Mouse (Mus musculus): ENCODE measurements around the gene Rpgr. TPM values are rescaled to one million over a fixed set of nuclear protein-coding genes. Genes with fewer than 3 reads are reported as not detected.

Rpgr gene
- polyA plus RNA-seq, 1 experiment from 2014 or later = 28.4 TPM

- H3K4me1 ChIP-seq = no peaks in the 10 kb centered on the region
- WGBS = 76% methylated on average over 3 of the region's 3 CpGs
- no peak overlapping the region for H3K27ac ChIP-seq
- H3K9me3 ChIP-seq = no peaks in the 10 kb centered on the region
- H3K4me3 ChIP-seq = no peak overlapping the region
- no peak for DNase-seq (ENCODE audit: extremely low spot score, low spot score)
- no peaks in the 10 kb centered on the region for H3K36me3 ChIP-seq (replicated peaks)
- H3K27me3 ChIP-seq (ENCODE audit: poor library complexity, severe bottlenecking) = no peaks in the 10 kb centered on the region
Measured at GRCm38 (mm10) chrX:10152390-10152789, 64.3 kb downstream of the Rpgr start.

GRCm38 (mm10) chrX:10117065-10117719 is 99.5 kb downstream of the Rpgr start, which contains the start of gene Srpx:
TSS of gene Srpx (minus strand) at chrX:10117709.
- Histone ChIP-seq H3K4me1 (peaks cover 10% of the 10 kb centered on the region), H3K4me3 (peak within 1 kb of the TSS; percentile 46), H3K9me3 (no peaks in the 10 kb centered on the region), H3K27me3 (ENCODE audit: poor library complexity, severe bottlenecking) (peaks cover 32% of the 10 kb centered on the region), H3K36me3 (replicated peaks) (no peaks in the 10 kb centered on the region), H3K27ac (peak within 1 kb of the TSS; percentile 75)
- WGBS = 23% methylated on average over 19 of the region's 19 CpGs
- peak; percentile 15 for DNase-seq (ENCODE audit: extremely low spot score, low spot score)

GRCm38 (mm10) chrX:10115780-10116179 is 100.9 kb downstream of the Rpgr start:
- Histone ChIP-seq H3K27ac (no peak overlapping the region), H3K4me3 (no peak overlapping the region), H3K9me3 (no peaks in the 10 kb centered on the region), H3K36me3 (replicated peaks) (no peaks in the 10 kb centered on the region), H3K4me1 (peaks cover 10% of the 10 kb centered on the region), H3K27me3 (ENCODE audit: poor library complexity, severe bottlenecking) (peaks cover 32% of the 10 kb centered on the region)
- 46% methylated on average over 3 of the region's 3 CpGs for WGBS
- DNase-seq (ENCODE audit: extremely low spot score, low spot score) = no peak

- Histone ChIP-seq H3K27ac (no peak overlapping the region), H3K4me3 (no peak overlapping the region), H3K27me3 (ENCODE audit: poor library complexity, severe bottlenecking) (0 out of 2 replicates have a peak, but pooled peaks cover 6% of the 10 kb centered on the region), H3K36me3 (replicated peaks) (no peaks in the 10 kb centered on the region), H3K9me3 (no peaks in the 10 kb centered on the region), H3K4me1 (no peaks in the 10 kb centered on the region)
- 71% methylated on average over 1 of the region's 1 CpGs for WGBS
- DNase-seq (ENCODE audit: extremely low spot score, low spot score) = no peak
Measured at GRCm38 (mm10) chrX:10110736-10111135, 106.0 kb downstream of the Rpgr start.

GRCm38 (mm10) chrX:10108558-10108957 is 108.2 kb downstream of the Rpgr start:
- H3K4me3 ChIP-seq = no peak overlapping the region
- no peaks in the 10 kb centered on the region for H3K27me3 ChIP-seq (ENCODE audit: poor library complexity, severe bottlenecking)
- no peaks in the 10 kb centered on the region for H3K36me3 ChIP-seq (replicated peaks)
- H3K9me3 ChIP-seq = no peaks in the 10 kb centered on the region
- WGBS = 78% methylated on average over 4 of the region's 4 CpGs
- DNase-seq (ENCODE audit: extremely low spot score, low spot score) = no peak
- H3K4me1 ChIP-seq = no peaks in the 10 kb centered on the region
- H3K27ac ChIP-seq = no peak overlapping the region

GRCm38 (mm10) chrX:10105475-10105874 is 111.2 kb downstream of the Rpgr start:
- H3K36me3 ChIP-seq (replicated peaks) = no peaks in the 10 kb centered on the region
- no peaks in the 10 kb centered on the region for H3K4me1 ChIP-seq
- no peak overlapping the region for H3K27ac ChIP-seq
- no peak overlapping the region for H3K4me3 ChIP-seq
- no peaks in the 10 kb centered on the region for H3K27me3 ChIP-seq (ENCODE audit: poor library complexity, severe bottlenecking)
- WGBS = 71% methylated on average over 5 of the region's 5 CpGs
- DNase-seq (ENCODE audit: extremely low spot score, low spot score) = no peak
- H3K9me3 ChIP-seq = no peaks in the 10 kb centered on the region

GRCm38 (mm10) chrX:10102739-10103138 is 114.0 kb downstream of the Rpgr start:
- no peaks in the 10 kb centered on the region for H3K4me1 ChIP-seq
- no peak for DNase-seq (ENCODE audit: extremely low spot score, low spot score)
- H3K27me3 ChIP-seq (ENCODE audit: poor library complexity, severe bottlenecking) = no peaks in the 10 kb centered on the region
- no peaks in the 10 kb centered on the region for H3K9me3 ChIP-seq
- H3K27ac ChIP-seq = no peak overlapping the region
- no peak overlapping the region for H3K4me3 ChIP-seq
- H3K36me3 ChIP-seq (replicated peaks) = no peaks in the 10 kb centered on the region
- 84% methylated on average over 1 of the region's 1 CpGs for WGBS

GRCm38 (mm10) chrX:10095797-10096196 is 120.9 kb downstream of the Rpgr start:
- H3K27ac ChIP-seq = no peak overlapping the region
- 82% methylated on average over 3 of the region's 3 CpGs for WGBS
- peaks cover 4% of the 10 kb centered on the region for H3K4me1 ChIP-seq

GRCm38 (mm10) chrX:10080385-10080784 is 136.3 kb downstream of the Rpgr start:
- H3K9me3 ChIP-seq = no peaks in the 10 kb centered on the region
- H3K27ac ChIP-seq = no peak overlapping the region
- H3K4me1 ChIP-seq = no peaks in the 10 kb centered on the region
- H3K4me3 ChIP-seq = no peak overlapping the region
- H3K36me3 ChIP-seq (replicated peaks) = no peaks in the 10 kb centered on the region
- no peaks in the 10 kb centered on the region for H3K27me3 ChIP-seq (ENCODE audit: poor library complexity, severe bottlenecking)
- 59% methylated on average over 3 of the region's 3 CpGs for WGBS
- no peak for DNase-seq (ENCODE audit: extremely low spot score, low spot score)

More at GRCm38 (mm10) chrX:10095797-10096196, 120.9 kb downstream of the Rpgr start:
- DNase-seq (ENCODE audit: extremely low spot score, low spot score) = no peak
- Histone ChIP-seq H3K36me3 (replicated peaks) (no peaks in the 10 kb centered on the region), H3K27me3 (ENCODE audit: poor library complexity, severe bottlenecking) (no peaks in the 10 kb centered on the region), H3K4me3 (no peak overlapping the region), H3K9me3 (no peaks in the 10 kb centered on the region)

GRCm38 (mm10) chrX:10079981-10080380 is 136.7 kb downstream of the Rpgr start:
- WGBS = 41% methylated on average over 1 of the region's 1 CpGs
- Histone ChIP-seq H3K4me3 (no peak overlapping the region), H3K27ac (no peak overlapping the region), H3K9me3 (no peaks in the 10 kb centered on the region), H3K27me3 (ENCODE audit: poor library complexity, severe bottlenecking) (no peaks in the 10 kb centered on the region), H3K36me3 (replicated peaks) (no peaks in the 10 kb centered on the region), H3K4me1 (no peaks in the 10 kb centered on the region)
- no peak for DNase-seq (ENCODE audit: extremely low spot score, low spot score)

- H3K27ac ChIP-seq = no peak overlapping the region
- H3K36me3 ChIP-seq (replicated peaks) = no peaks in the 10 kb centered on the region
- no peak overlapping the region for H3K4me3 ChIP-seq
- no peak for DNase-seq (ENCODE audit: extremely low spot score, low spot score)
- no peaks in the 10 kb centered on the region for H3K9me3 ChIP-seq
- H3K27me3 ChIP-seq (ENCODE audit: poor library complexity, severe bottlenecking) = no peaks in the 10 kb centered on the region
- 81% methylated on average over 3 of the region's 3 CpGs for WGBS
- H3K4me1 ChIP-seq = no peaks in the 10 kb centered on the region
Measured at GRCm38 (mm10) chrX:10073966-10074365, 142.8 kb downstream of the Rpgr start.

- H3K9me3 ChIP-seq = no peaks in the 10 kb centered on the region
- no peaks in the 10 kb centered on the region for H3K4me1 ChIP-seq
- H3K36me3 ChIP-seq (replicated peaks) = no peaks in the 10 kb centered on the region
- H3K27me3 ChIP-seq (ENCODE audit: poor library complexity, severe bottlenecking) = no peaks in the 10 kb centered on the region
- 91% methylated on average over 2 of the region's 2 CpGs for WGBS
- H3K4me3 ChIP-seq = no peak overlapping the region
- DNase-seq (ENCODE audit: extremely low spot score, low spot score) = no peak
- no peak overlapping the region for H3K27ac ChIP-seq
Measured at GRCm38 (mm10) chrX:10071529-10071928, 145.2 kb downstream of the Rpgr start.

GRCm38 (mm10) chrX:10070689-10071088 is 146.0 kb downstream of the Rpgr start:
- DNase-seq (ENCODE audit: extremely low spot score, low spot score) = no peak
- Histone ChIP-seq H3K4me3 (no peak overlapping the region), H3K4me1 (no peaks in the 10 kb centered on the region), H3K36me3 (replicated peaks) (no peaks in the 10 kb centered on the region), H3K27me3 (ENCODE audit: poor library complexity, severe bottlenecking) (no peaks in the 10 kb centered on the region), H3K27ac (no peak overlapping the region), H3K9me3 (no peaks in the 10 kb centered on the region)
- 39% methylated on average over 6 of the region's 6 CpGs for WGBS

GRCm38 (mm10) chrX:10069405-10069804 is 147.3 kb downstream of the Rpgr start:
- Histone ChIP-seq H3K27me3 (ENCODE audit: poor library complexity, severe bottlenecking) (no peaks in the 10 kb centered on the region), H3K36me3 (replicated peaks) (no peaks in the 10 kb centered on the region), H3K4me3 (no peak overlapping the region), H3K9me3 (no peaks in the 10 kb centered on the region), H3K27ac (no peak overlapping the region), H3K4me1 (no peaks in the 10 kb centered on the region)
- WGBS = 73% methylated on average over 4 of the region's 4 CpGs
- DNase-seq (ENCODE audit: extremely low spot score, low spot score) = no peak

All from forebrain, embryonic 10.5 days (tissue).